Mouse (Mus musculus) fibroblast of lung, adult 2 months (primary cell): Measurements from ENCODE around the gene Akap13.

Source experiments
- DNase-seq: peaks from one replicate; pipeline ENCODE4 v3.0.0-alpha.2; 2011; ENCODE audit warnings: low read depth

Akap13 gene

GRCm38 (mm10) chr7:75715939-75716338, 260.6 kb downstream of the Akap13 start:
- DNase-seq = no peak

DNA sequence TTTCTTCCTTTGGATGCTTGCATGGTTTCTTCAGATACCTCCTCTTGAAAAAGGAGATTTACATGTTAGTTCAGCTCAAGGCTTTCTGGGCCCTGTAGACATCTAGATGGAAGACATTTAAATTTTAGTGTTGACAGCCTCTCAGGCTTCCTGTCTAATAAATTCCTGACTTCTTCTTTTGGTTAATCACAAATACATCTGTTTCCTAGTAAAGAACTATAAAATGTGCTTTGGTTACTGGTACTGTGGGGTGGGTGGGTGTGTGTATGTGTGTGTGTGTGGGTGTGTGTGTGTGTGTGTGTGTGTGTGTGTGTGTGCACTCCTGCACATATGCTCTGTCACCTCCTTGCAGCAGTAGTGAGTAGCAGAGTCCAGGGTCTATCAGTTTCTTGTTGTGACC, 262.0 kb downstream of the Akap13 start:
- no peak for DNase-seq

DNA sequence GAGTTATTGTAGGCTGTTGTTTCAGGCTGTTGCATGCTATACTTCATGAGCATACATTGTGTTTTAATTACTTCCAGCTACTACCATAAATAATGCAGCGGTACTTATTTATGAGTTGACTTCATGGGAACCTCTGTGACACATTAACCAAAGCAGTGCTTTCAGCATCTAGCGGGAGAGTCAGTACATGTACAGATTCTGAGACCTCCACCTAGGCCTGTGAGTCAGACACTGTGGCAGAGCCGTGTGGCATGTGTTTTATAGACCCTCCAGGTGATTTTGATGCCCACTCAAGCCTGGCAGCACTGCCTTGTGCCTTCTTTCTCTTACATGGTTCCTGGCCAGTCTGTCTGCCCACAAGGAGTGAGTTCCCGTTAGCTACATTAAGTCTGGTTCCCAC, 266.0 kb downstream of the Akap13 start:
- no peak for DNase-seq

DNA sequence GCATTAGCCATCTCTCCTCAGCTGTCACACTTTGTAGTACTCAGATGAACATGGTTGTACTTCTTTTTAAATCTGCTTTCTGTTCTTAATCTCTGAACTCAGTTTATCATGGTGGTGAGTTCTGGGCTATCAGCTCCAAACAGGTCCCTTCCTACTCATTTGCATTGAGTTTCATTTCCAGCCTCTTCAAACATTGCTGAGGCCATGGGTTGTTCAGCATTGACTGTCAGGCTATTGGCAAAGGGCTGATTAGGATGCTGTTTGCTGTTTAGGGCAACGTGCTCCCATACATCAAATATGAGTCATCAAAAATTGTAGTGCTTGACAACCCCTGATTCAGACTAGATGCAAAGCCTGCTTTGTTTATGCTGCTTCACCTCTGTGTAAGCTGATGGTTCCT, 268.7 kb downstream of the Akap13 start:
- DNase-seq = no peak

DNA sequence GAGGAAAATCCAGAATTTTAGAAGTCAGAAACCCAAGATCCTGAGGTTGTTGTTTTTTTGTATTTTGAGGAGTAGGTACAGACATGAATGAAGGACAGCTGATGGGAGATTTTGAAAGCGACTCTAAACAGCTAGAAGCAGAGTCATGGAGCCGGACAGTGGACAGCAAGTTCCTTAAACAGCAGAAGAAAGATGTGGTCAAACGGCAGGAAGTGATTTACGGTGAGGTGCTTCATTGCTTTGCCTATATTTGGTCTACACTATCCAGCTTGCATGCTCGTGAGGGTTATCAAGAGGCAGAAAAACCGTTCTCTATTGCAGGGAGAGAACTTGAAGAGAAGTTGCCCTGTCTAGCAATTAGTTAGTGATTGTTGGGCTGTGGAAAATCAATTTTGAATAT, 270.6 kb downstream of the Akap13 start:
- DNase-seq = no peak

DNA sequence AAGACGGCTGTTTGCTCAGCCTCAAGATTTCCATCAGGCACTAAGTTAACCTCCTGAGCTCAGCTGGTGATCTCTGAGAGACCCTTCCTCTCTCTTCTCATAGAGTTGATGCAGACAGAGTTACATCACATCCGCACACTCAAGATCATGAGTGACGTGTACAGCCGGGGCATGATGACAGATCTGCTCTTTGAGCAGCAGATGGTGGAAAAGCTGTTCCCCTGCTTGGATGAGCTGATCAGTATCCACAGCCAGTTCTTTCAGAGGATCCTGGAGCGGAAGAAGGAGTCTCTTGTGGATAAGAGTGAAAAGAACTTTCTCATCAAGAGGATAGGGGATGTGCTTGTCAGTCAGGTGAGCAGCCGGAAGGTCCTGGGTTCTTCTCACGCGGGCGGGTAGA, 271.5 kb downstream of the Akap13 start:
- DNase-seq = no peak

- no peak for DNase-seq
These were observed 274.3 kb downstream of the Akap13 start for GRCm38 (mm10) chr7:75729652-75730051.

DNA sequence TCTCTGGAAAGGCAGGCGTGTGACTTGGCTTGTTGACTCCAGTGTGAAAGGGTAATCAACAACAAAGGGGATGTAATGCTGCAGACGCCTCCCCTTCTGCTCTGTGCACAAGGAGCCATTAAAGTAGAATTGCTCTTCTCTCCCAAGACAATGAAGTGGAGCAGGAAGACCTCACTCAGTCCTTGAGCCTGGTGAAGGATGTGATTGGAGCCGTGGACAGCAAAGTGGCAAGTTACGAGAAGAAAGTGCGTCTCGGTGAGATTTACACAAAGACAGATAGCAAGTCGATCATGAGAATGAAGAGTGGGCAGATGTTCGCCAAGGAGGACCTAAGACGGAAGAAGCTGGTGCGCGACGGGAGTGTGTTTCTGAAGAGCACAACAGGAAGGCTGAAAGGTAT, 274.9 kb downstream of the Akap13 start:
- DNase-seq = no peak

DNA sequence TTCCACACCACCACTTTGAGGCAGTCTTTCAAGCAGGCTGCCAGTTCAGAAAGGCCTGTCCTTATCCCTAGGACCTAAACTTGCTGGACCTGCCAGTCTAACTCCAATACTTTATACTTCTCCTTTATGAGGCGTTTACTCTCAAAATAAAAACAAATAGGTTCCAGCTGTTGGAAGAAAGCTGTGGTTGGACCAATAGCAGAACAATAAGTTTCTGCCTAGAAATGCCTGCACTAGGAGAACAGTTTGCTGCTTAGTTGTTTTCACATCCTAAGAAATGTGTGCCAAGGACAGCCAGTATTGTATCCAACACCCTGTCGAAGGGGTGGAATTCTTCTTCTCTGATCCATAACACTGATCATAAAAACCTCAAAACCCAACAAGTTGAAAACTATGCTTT, 276.6 kb downstream of the Akap13 start:
- no peak for DNase-seq

- DNase-seq = no peak
These were observed 277.8 kb downstream of the Akap13 start for GRCm38 (mm10) chr7:75733166-75733565.

DNA sequence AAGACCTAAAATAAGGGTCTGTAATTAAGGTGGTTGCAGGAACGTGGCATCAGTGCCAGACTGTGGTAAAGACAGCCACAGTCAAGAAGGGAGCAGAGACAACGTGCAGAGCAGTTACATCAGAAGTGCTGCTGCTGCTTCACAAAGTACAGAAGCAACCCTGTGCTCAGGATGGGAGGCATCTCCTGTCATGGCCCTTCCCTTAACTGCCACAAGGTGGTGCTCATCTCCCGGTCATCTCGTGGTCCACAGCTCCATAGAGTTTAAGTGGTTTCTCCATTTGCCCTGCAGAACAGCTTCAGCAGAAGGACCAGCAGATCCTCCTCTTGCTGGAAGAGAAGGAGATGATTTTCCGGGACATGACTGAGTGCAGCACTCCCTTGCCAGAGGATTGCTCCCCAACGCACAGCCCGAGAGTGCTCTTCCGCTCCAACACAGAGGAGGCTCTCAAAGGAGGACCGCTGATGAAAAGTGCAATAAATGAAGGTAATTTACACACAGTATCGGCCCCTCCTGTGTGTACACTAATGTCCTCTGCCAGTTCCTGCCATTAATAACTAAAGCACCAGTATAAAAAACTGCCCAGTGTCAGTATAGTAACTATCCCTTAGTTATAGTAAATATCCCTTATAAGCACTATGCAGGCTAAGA, 283.9 kb downstream of the Akap13 start:
- peak; percentile 35 for DNase-seq

- DNase-seq = no peak
These were observed 289.2 kb downstream of the Akap13 start for GRCm38 (mm10) chr7:75744528-75744927.

DNA sequence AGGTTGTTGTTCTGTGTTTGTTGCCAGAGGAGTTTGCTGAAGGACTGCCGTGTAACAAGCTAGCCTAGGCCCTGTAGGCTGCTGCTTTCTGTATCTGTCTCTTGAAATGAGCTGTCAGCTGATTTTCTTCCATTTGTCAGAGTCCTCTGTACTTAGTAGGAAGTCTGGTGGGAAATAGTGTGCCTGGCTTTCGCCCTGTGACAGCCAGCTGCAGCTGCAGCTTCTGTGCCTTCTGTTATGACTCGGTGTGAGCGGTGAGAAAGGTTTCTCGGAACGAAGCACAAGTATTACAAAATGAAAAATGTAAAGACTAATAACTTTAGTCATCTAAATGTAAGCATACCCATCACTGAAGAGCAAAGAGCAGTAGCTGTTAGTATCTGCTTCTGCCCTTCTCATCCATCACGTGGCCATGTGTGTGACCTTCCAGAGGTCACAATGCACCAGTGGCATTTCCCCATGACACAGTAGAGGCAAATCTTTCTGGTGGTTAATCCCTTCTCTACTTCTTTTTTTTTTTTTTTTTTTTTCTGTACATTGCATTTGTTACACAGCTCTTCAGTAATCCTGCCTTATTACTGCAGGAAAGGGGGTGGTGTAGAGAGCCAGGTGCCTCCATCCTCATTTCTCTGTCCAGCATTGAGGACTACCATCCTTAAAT, 289.8 kb downstream of the Akap13 start:
- no peak for DNase-seq

DNA sequence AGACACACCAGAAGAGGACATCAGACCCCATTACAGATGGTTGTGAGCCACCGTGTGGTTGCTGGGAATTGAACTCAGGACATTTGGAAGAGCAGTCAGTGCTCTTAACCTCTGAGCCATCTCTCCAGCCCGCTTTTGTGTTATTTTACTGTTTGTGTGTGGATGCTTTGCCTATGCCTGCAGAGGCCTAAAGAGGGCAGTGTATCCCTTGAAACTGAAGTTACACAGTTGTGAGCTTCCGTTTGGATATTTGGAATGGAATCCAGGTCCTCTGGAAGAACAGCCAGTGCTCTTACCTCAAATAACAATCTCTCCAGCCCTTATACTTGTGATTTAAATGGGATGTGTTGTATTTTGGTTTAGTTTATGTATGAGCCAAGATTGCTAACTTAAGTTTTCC, 290.6 kb downstream of the Akap13 start:
- DNase-seq = peak; percentile 26

GRCm38 (mm10) chr7:75750581-75750980, 295.2 kb downstream of the Akap13 start:
- DNase-seq = no peak

DNA sequence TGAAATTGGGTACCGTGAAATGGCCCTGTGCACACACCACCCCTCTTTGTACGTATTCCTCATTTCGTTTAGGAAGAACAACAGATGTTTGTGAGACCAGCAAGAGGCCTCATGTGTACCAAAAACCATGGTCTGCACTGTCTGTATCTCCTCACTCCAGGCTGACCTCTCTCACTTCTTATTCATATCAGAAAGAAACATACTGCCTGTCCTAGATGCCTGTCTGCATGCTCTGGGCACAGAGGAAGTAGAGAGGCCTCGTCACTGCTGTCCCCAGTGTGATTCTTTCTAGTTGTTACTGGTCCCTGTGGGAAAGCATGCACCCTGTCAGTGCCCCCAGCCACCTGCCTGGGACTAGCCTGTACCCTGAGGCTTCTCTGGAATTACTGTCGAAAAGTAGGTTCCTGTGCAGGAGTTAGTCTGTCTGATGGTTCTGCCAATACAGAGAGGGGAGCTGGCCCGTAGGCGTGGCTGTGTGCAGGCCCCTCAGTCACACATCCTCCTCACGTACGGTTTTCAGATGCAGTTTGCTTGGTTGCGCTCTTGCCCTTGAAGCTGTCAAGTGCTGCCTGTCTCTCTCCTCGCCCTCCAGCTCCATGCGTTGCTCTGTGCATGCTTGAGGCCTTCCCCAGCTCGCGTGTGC, 295.9 kb downstream of the Akap13 start:
- no peak for DNase-seq

- DNase-seq = no peak
These were observed 297.3 kb downstream of the Akap13 start for GRCm38 (mm10) chr7:75752442-75753191.

- no peak for DNase-seq
These were observed 298.0 kb downstream of the Akap13 start for GRCm38 (mm10) chr7:75753192-75753783.

GRCm38 (mm10) chr7:75754587-75755499, 299.5 kb downstream of the Akap13 start:
- no peak for DNase-seq

DNA sequence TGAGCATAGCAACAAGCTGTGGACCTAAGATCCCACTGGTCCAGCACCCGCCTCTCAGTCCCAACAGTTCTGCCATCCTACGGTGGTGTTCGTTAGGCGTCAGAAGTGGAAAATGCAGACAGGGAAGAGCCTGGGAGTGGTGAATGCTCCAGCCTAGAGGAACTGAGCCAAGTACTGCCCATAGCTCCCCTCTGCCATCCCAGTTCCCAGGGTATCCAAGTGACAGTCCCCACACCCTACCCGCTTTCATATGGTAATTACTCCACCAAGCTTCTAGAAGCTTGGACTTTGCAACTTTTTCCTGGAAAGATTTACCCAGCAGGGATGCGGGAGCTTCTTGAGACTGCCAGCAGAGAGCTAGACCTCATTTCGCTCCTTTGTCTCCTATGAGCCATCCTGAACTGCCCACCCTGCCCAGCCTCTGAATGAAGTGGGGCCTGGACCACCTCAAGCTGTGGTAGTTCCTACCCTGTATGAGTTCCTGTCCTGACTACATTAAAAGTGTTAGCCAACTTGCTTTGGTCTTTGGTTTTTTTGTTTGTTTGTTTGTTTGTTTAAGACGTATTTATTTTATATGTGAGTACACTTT, 300.6 kb downstream of the Akap13 start:
- no peak for DNase-seq

GRCm38 (mm10) chr7:75759992-75760514, 304.7 kb downstream of the Akap13 start:
- DNase-seq = no peak
